ENCODE assay signal across 18 mouse cellular contexts in genomic region chrX:93016391-93016790, GRCm38 (mm10).
DNase-seq lines count a peak whose midpoint lies in the region; ATAC-seq and TF ChIP-seq lines count a peak whose summit lies in the region.
"Had no signal": no experiment of that assay in that cellular context is flagged by ENCODE, and none has a peak within 500 bp of the region (broad histone marks: within the 10 kb centered on the region; RNA-seq: fewer than 3 reads in every experiment).

No protein-coding gene starts in this region.

- no peaks in the 10 kb centered on the region for H3K36me3 ChIP-seq in intestine, embryonic 15.5 days
- no peaks in the 10 kb centered on the region for H3K36me3 ChIP-seq in intestine, postnatal 0 days (ENCODE audit: control insufficient read depth, insufficient read depth)
- no peaks in the 10 kb centered on the region for H3K36me3 ChIP-seq in lung, postnatal 0 days (ENCODE audit: insufficient read depth, low read length)
- no peaks in the 10 kb centered on the region for H3K36me3 ChIP-seq in forebrain, embryonic 10.5 days (replicated peaks)
- H3K36me3 ChIP-seq in thymus, adult 2 months (ENCODE audit: control insufficient read depth, insufficient read depth, low read length), result no peaks in the 10 kb centered on the region
- H3K36me3 ChIP-seq: neural tube, embryonic 12.5 days had no signal

- TF ChIP-seq EP300 in lung, postnatal 0 days (IDR thresholded peaks at IDR 0.05), result no peak

- TF ChIP-seq CTCF in intestine, postnatal 0 days (IDR thresholded peaks at IDR 0.05; ENCODE audit: low read depth), result no peak
- no peak for TF ChIP-seq CTCF in lung, postnatal 0 days (IDR thresholded peaks at IDR 0.05)
- no peak for TF ChIP-seq CTCF in thymus, adult 2 months (IDR thresholded peaks at IDR 0.05; ENCODE audit: borderline replicate concordance, control insufficient read depth, extremely low read depth, insufficient read depth, low read length, poor library complexity)

- ATAC-seq in intestine, embryonic 15.5 days, result peak; percentile 49; the same call in 1 of the 2 replicates
- ATAC-seq in intestine, postnatal 0 days, result no peak
- ATAC-seq in lung, postnatal 0 days, result peak; percentile 62
- ATAC-seq: forebrain, postnatal 0 days; hindbrain, postnatal 0 days; midbrain, embryonic 16.5 days had no signal

- no peak overlapping the region for H3K27ac ChIP-seq in intestine, embryonic 15.5 days
- no peak overlapping the region for H3K27ac ChIP-seq in intestine, postnatal 0 days (ENCODE audit: low read depth, low read length)
- no peak overlapping the region for H3K27ac ChIP-seq in lung, postnatal 0 days (ENCODE audit: low read length)
- no peak overlapping the region for H3K27ac ChIP-seq in forebrain, embryonic 10.5 days
- H3K27ac ChIP-seq in thymus, adult 2 months (ENCODE audit: control insufficient read depth, insufficient read depth, low read length), result no peak overlapping the region
- H3K27ac ChIP-seq: hindbrain, postnatal 0 days; neural tube, embryonic 12.5 days had no signal

- no peak for TF ChIP-seq POLR2A in thymus, adult 2 months (IDR thresholded peaks at IDR 0.05; ENCODE audit: control insufficient read depth, extremely low read depth, insufficient read depth, low read length, poor library complexity)

- no peaks in the 10 kb centered on the region for H3K9me3 ChIP-seq in intestine, embryonic 15.5 days
- H3K9me3 ChIP-seq in intestine, postnatal 0 days (ENCODE audit: control insufficient read depth), result no peaks in the 10 kb centered on the region
- no peaks in the 10 kb centered on the region for H3K9me3 ChIP-seq in lung, postnatal 0 days (ENCODE audit: low read length)
- no peaks in the 10 kb centered on the region for H3K9me3 ChIP-seq in forebrain, embryonic 10.5 days
- H3K9me3 ChIP-seq: neural tube, embryonic 12.5 days had no signal

- H3K4me1 ChIP-seq in intestine, embryonic 15.5 days (replicated peaks), result no peaks in the 10 kb centered on the region
- H3K4me1 ChIP-seq in intestine, postnatal 0 days (replicated peaks; ENCODE audit: control insufficient read depth, insufficient read depth, low read length), result no peaks in the 10 kb centered on the region
- H3K4me1 ChIP-seq in lung, postnatal 0 days (ENCODE audit: insufficient read depth, low read depth, low read length), result no peaks in the 10 kb centered on the region
- H3K4me1 ChIP-seq in forebrain, embryonic 10.5 days, result no peaks in the 10 kb centered on the region
- no peaks in the 10 kb centered on the region for H3K4me1 ChIP-seq in thymus, adult 2 months (replicated peaks; ENCODE audit: control insufficient read depth, insufficient read depth, low read length)
- H3K4me1 ChIP-seq: neural tube, embryonic 12.5 days had no signal

- H3K9ac ChIP-seq in intestine, embryonic 15.5 days, result no peak overlapping the region
- no peak overlapping the region for H3K9ac ChIP-seq in intestine, postnatal 0 days (ENCODE audit: low read depth, low read length)
- H3K9ac ChIP-seq in lung, postnatal 0 days (replicated peaks; ENCODE audit: low read depth), result no peak overlapping the region
- H3K9ac ChIP-seq: forebrain, postnatal 0 days; neural tube, embryonic 12.5 days had no signal

- 58% methylated on average over 3 of the region's 3 CpGs for WGBS in intestine, embryonic 15.5 days
- WGBS in intestine, postnatal 0 days, result 68% methylated on average over 3 of the region's 3 CpGs
- 69% methylated on average over 3 of the region's 3 CpGs for WGBS in lung, postnatal 0 days
- 71% methylated on average over 3 of the region's 3 CpGs for WGBS in forebrain, embryonic 10.5 days
- WGBS in thymus, adult 2 months, result 83% methylated on average over 3 of the region's 3 CpGs

- no peaks in the 10 kb centered on the region for H3K27me3 ChIP-seq in intestine, embryonic 15.5 days (replicated peaks)
- H3K27me3 ChIP-seq in intestine, postnatal 0 days (replicated peaks; ENCODE audit: control insufficient read depth, insufficient read depth, low read length), result no peaks in the 10 kb centered on the region
- H3K27me3 ChIP-seq in lung, postnatal 0 days (replicated peaks; ENCODE audit: insufficient read depth, low read length), result no peaks in the 10 kb centered on the region
- no peaks in the 10 kb centered on the region for H3K27me3 ChIP-seq in forebrain, embryonic 10.5 days (ENCODE audit: poor library complexity, severe bottlenecking)
- no peaks in the 10 kb centered on the region for H3K27me3 ChIP-seq in thymus, adult 2 months (ENCODE audit: control insufficient read depth, insufficient read depth, low read length)
- H3K27me3 ChIP-seq: neural tube, embryonic 12.5 days had no signal

- no peak overlapping the region for H3K4me3 ChIP-seq in intestine, embryonic 15.5 days (replicated peaks)
- H3K4me3 ChIP-seq in intestine, postnatal 0 days (ENCODE audit: low read depth, low read length), result no peak overlapping the region
- H3K4me3 ChIP-seq in lung, postnatal 0 days (ENCODE audit: low read depth, low read length), result no peak overlapping the region
- no peak overlapping the region for H3K4me3 ChIP-seq in forebrain, embryonic 10.5 days
- no peak overlapping the region for H3K4me3 ChIP-seq in thymus, adult 2 months (ENCODE audit: control insufficient read depth, insufficient read depth, low read length)
- H3K4me3 ChIP-seq: erythroblast, embryonic 14.5 days; neural tube, embryonic 12.5 days had no signal

- H3K4me2 ChIP-seq in intestine, embryonic 15.5 days (replicated peaks), result no peak overlapping the region
- no peak overlapping the region for H3K4me2 ChIP-seq in intestine, postnatal 0 days (replicated peaks; ENCODE audit: low read depth)
- no peak overlapping the region for H3K4me2 ChIP-seq in lung, postnatal 0 days (replicated peaks; ENCODE audit: low read depth, low read length)
- H3K4me2 ChIP-seq: liver, embryonic 11.5 days; neural tube, embryonic 12.5 days had no signal

- peak; percentile 21 to 41 for DNase-seq in heart, adult 9 months (ENCODE audit: low spot score in 2 of 2)
- peak; percentile 11 for DNase-seq in kidney, adult 9 months
- peak; percentile 21 for DNase-seq in lung, postnatal 0 days (ENCODE audit: low spot score)
- DNase-seq in c-Kit-positive CD71-positive TER-119-positive erythroid progenitor cells, embryonic 14.5 days (ENCODE audit: low spot score), result no peak
- no peak for DNase-seq in forebrain, embryonic 10.5 days (ENCODE audit: extremely low spot score, low spot score)
- DNase-seq in thymus, adult 2 months, result no peak
- DNase-seq: adrenal gland, adult 8-10 months; cerebellum, postnatal 10 days; forebrain, postnatal 0 days; gastrocnemius, postnatal 14 days; right cerebral cortex, adult 18-20 months had no signal

Comparison
In these comparisons a context has a peak if more than half of its experiments do, and no peak if none do; other contexts are left out.
1. DNase-seq: peak in heart, adult 9 months (2 of 2), kidney, adult 9 months (single experiment) and lung, postnatal 0 days (single experiment); none in c-Kit-positive CD71-positive TER-119-positive erythroid progenitor cells, embryonic 14.5 days (single experiment), forebrain, embryonic 10.5 days (single experiment) and thymus, adult 2 months (single experiment).